In genomic region chr4:148610631-148611364, GRCm38 (mm10) we compare ENCODE assay signal across 2 mouse cellular contexts.
A peak's percentile ranks its signal among the peaks of the same experiment; 100 is the strongest.
TF ChIP-seq lines count a peak whose summit lies in the region.

No protein-coding gene starts in this region.

TF ChIP-seq in CH12.LX, 34 proteins besides CTCF, POLR2A, EP300 and RAD21:
- 0 out of 2 replicates have a peak, but pooled peaks have one; percentile 21 for TF ChIP-seq CHD2 (IDR thresholded peaks at IDR 0.05; ENCODE audit: low read length)
- peak; percentile 90; the same call in 1 of the 2 replicates for TF ChIP-seq POLR2AphosphoS2 (IDR thresholded peaks at IDR 0.05; ENCODE audit: low read depth, low read length)
- no peak for TF ChIP-seq KAT2A (IDR thresholded peaks at IDR 0.05; ENCODE audit: insufficient replicate concordance, low read length)
- 0 out of 2 replicates have a peak, but pooled peaks have one; percentile 8 for TF ChIP-seq ZMIZ1 (IDR thresholded peaks at IDR 0.05; ENCODE audit: low read depth, low read length)
- no peak for TF ChIP-seq ELF1 (IDR thresholded peaks at IDR 0.05; ENCODE audit: low read depth, low read length)

TF ChIP-seq in myocyte, 11 proteins besides CTCF, POLR2A, EP300 and RAD21:
- no peak for TF ChIP-seq MAX (IDR thresholded peaks at IDR 0.05; ENCODE audit: low read depth)
- TF ChIP-seq TCF3 (IDR thresholded peaks at IDR 0.05; ENCODE audit: insufficient read length, low read depth) = no peak
- peak; percentile 76 for TF ChIP-seq POLR2AphosphoS2 (IDR thresholded peaks at IDR 0.05; ENCODE audit: insufficient read length, low read depth)
- TF ChIP-seq SRF (IDR thresholded peaks at IDR 0.05; ENCODE audit: control insufficient read depth, insufficient read length, low read depth) = no peak
- TF ChIP-seq CEBPB (IDR thresholded peaks at IDR 0.05; ENCODE audit: insufficient read depth, poor library complexity, severe bottlenecking) = no peak
- TF ChIP-seq E2F4 (IDR thresholded peaks at IDR 0.05; ENCODE audit: insufficient read depth) = no peak
- TF ChIP-seq MYOD1 (IDR thresholded peaks at IDR 0.05; ENCODE audit: control insufficient read depth in 1 of 3, insufficient read length in 2 of 3, low read depth in 2 of 3) = peak in 1 of 3 experiments; percentile 52
- TF ChIP-seq TCF12 (IDR thresholded peaks at IDR 0.05; ENCODE audit: insufficient read depth, poor library complexity, severe bottlenecking) = no peak
- peak in 1 of 3 experiments; percentile 53 for TF ChIP-seq MYOG (IDR thresholded peaks at IDR 0.05; ENCODE audit: control insufficient read depth in 1 of 3, insufficient read depth in 1 of 3, insufficient read length in 2 of 3, low read depth in 2 of 3)
- no peak for TF ChIP-seq REST (IDR thresholded peaks at IDR 0.05; ENCODE audit: insufficient read depth, insufficient read length)
- no peak for TF ChIP-seq USF1 (IDR thresholded peaks at IDR 0.05; ENCODE audit: low read depth)
